Mouse (Mus musculus): ENCODE results near the gene Oas1h.
"Not testable (repeated sequence)": the region's sequence is repeated elsewhere in the genome, so short reads cannot be mapped to it uniquely, and the experiment has no call there.

Gene Oas1h

GRCm38 (mm10) chr5:120881681-120882080 is 20.5 kb downstream of the Oas1h start:
- DNase-seq (ENCODE audit: low spot score in 2 of 2): peak in 1 of 2 experiments; percentile 49

GRCm38 (mm10) chr5:120887413-120887812 is 26.2 kb downstream of the Oas1h start, which contains the start of gene Oas1g:
Gene Oas1g, minus strand, starts transcription at chr5:120887613.
- DNase-seq (ENCODE audit: low spot score in 2 of 2): peak in 1 of 2 experiments; percentile 53

GRCm38 (mm10) chr5:120887831-120888230 is 26.6 kb downstream of the Oas1h start:
- DNase-seq (ENCODE audit: low spot score in 2 of 2): peak in 1 of 2 experiments; percentile 37

GRCm38 (mm10) chr5:120888294-120888815 is 27.1 kb downstream of the Oas1h start:
- peak in 1 of 2 experiments; percentile 47 for DNase-seq (ENCODE audit: low spot score in 2 of 2)

GRCm38 (mm10) chr5:120890026-120890425 is 28.8 kb downstream of the Oas1h start:
- peak in 1 of 2 experiments; percentile 61 for DNase-seq (ENCODE audit: low spot score in 2 of 2)

- peak in 1 of 2 experiments; percentile 57 for DNase-seq (ENCODE audit: low spot score in 2 of 2)
These were observed 29.8 kb downstream of the Oas1h start for GRCm38 (mm10) chr5:120890991-120891390.

GRCm38 (mm10) chr5:120891566-120892242 is 30.5 kb downstream of the Oas1h start:
- not testable (repeated sequence) for DNase-seq (ENCODE audit: low spot score in 2 of 2)

GRCm38 (mm10) chr5:120892243-120892660 is 31.0 kb downstream of the Oas1h start:
- peak in 1 of 2 experiments; percentile 51 for DNase-seq (ENCODE audit: low spot score in 2 of 2)

GRCm38 (mm10) chr5:120893866-120894265 is 32.6 kb downstream of the Oas1h start:
- DNase-seq (ENCODE audit: low spot score in 2 of 2): peak in 1 of 2 experiments; percentile 8

GRCm38 (mm10) chr5:120894692-120895091 is 33.5 kb downstream of the Oas1h start:
- not testable (repeated sequence) for DNase-seq (ENCODE audit: low spot score in 2 of 2)

- DNase-seq (ENCODE audit: low spot score in 2 of 2): peak in 1 of 2 experiments; percentile 50
These were observed 34.1 kb downstream of the Oas1h start for GRCm38 (mm10) chr5:120895231-120895900.

GRCm38 (mm10) chr5:120898307-120898706 is 37.1 kb downstream of the Oas1h start:
- peak in 1 of 2 experiments; percentile 57 for DNase-seq (ENCODE audit: low spot score in 2 of 2)

GRCm38 (mm10) chr5:120898726-120899125 is 37.5 kb downstream of the Oas1h start:
- no peak for DNase-seq (ENCODE audit: low spot score in 2 of 2)

- no peak for DNase-seq (ENCODE audit: low spot score in 2 of 2)
These were observed 39.4 kb downstream of the Oas1h start for GRCm38 (mm10) chr5:120900666-120901065.

- DNase-seq (ENCODE audit: low spot score in 2 of 2): no peak
These were observed 40.8 kb downstream of the Oas1h start for GRCm38 (mm10) chr5:120902056-120902455.

- DNase-seq (ENCODE audit: low spot score in 2 of 2): peak in 1 of 2 experiments; percentile 47
These were observed 45.8 kb downstream of the Oas1h start, which contains the start of gene Oas1a for GRCm38 (mm10) chr5:120906791-120907733. Gene Oas1a, minus strand, starts transcription at chr5:120907521.

GRCm38 (mm10) chr5:120908196-120908920 is 47.1 kb downstream of the Oas1h start:
- peak in 1 of 2 experiments; percentile 32 for DNase-seq (ENCODE audit: low spot score in 2 of 2)

GRCm38 (mm10) chr5:120914204-120914603 is 53.0 kb downstream of the Oas1h start, which contains the start of gene Oas1d:
Gene Oas1d, plus strand, starts transcription at chr5:120914536.
- not testable (repeated sequence) for DNase-seq (ENCODE audit: low spot score in 2 of 2)

- DNase-seq (ENCODE audit: low spot score in 2 of 2): not testable (repeated sequence)
These were observed 58.1 kb downstream of the Oas1h start for GRCm38 (mm10) chr5:120919156-120919935.

GRCm38 (mm10) chr5:120920296-120920695 is 59.1 kb downstream of the Oas1h start:
- DNase-seq (ENCODE audit: low spot score in 2 of 2): no peak
